Mouse (Mus musculus): ENCODE data around the gene Zfp354c. TPM values are rescaled to one million over a fixed set of nuclear protein-coding genes. Genes with fewer than 3 reads are reported as not detected.
A peak's percentile ranks its signal among the peaks of the same experiment; 100 is the strongest.

Zfp354c gene
- polyA plus RNA-seq (2016; fragmentation: Nextera tagmentation; extraction: Ambion mirVana) = 58.1 and 59.2 TPM in 2 replicates

GRCm38 (mm10) chr11:50827010-50827953 lies at the start of gene Zfp354c:
Gene Zfp354c, minus strand, starts transcription at chr11:50827724.
- Histone ChIP-seq H3K27me3 (no peaks in the 10 kb centered on the region), H3K4me2 (replicated peaks) (peak within 1 kb of the TSS; percentile 80), H3K36me3 (peaks cover 31% of the 10 kb centered on the region), H3K27ac (replicated peaks) (peak within 1 kb of the TSS; percentile 46; the same call in 1 of the 2 replicates), H3K4me1 (peaks cover 10% of the 10 kb centered on the region), H3K4me3 (peak within 1 kb of the TSS; percentile 85), H3K9me3 (no peaks in the 10 kb centered on the region), H3K9ac (replicated peaks) (peak within 1 kb of the TSS; percentile 88)
- under 1% methylated on average over 40 of the region's 45 CpGs for WGBS
- ATAC-seq (ENCODE audit: low FRiP score, low read depth) = peak; percentile 97

GRCm38 (mm10) chr11:50850989-50851601 lies 23.6 kb upstream of the Zfp354c start:
- H3K27me3 ChIP-seq = peaks cover 63% of the 10 kb centered on the region
- peak overlapping the region; percentile 92 for H3K4me2 ChIP-seq (replicated peaks)
- peak overlapping the region; percentile 43 for H3K9ac ChIP-seq (replicated peaks)
- H3K36me3 ChIP-seq = no peaks in the 10 kb centered on the region
- under 1% methylated on average over 72 of the region's 72 CpGs for WGBS
- H3K4me3 ChIP-seq = peak overlapping the region; percentile 48
- no peaks in the 10 kb centered on the region for H3K9me3 ChIP-seq
- no peak overlapping the region for H3K27ac ChIP-seq (replicated peaks)
- H3K4me1 ChIP-seq = peaks cover 14% of the 10 kb centered on the region
- ATAC-seq (ENCODE audit: low FRiP score, low read depth) = peak; percentile 41; the same call in 1 of the 2 replicates

GRCm38 (mm10) chr11:50850177-50850735 lies 22.7 kb upstream of the Zfp354c start, which contains the start of gene Grm6:
Gene Grm6, plus strand, starts transcription at chr11:50850685.
- peak within 1 kb of the TSS; percentile 92 for H3K4me2 ChIP-seq (replicated peaks)
- H3K36me3 ChIP-seq = no peaks in the 10 kb centered on the region
- peaks cover 14% of the 10 kb centered on the region for H3K4me1 ChIP-seq
- H3K9ac ChIP-seq (replicated peaks) = peak within 1 kb of the TSS; percentile 43
- no peaks in the 10 kb centered on the region for H3K9me3 ChIP-seq
- peak within 1 kb of the TSS; percentile 48 for H3K4me3 ChIP-seq
- peaks cover 65% of the 10 kb centered on the region for H3K27me3 ChIP-seq
- H3K27ac ChIP-seq (replicated peaks) = no peak within 1 kb of the TSS
- 3% methylated on average over 11 of the region's 11 CpGs for WGBS
- ATAC-seq (ENCODE audit: low FRiP score, low read depth) = no peak

- Histone ChIP-seq H3K36me3 (no peaks in the 10 kb centered on the region), H3K27me3 (peaks cover 70% of the 10 kb centered on the region), H3K9me3 (no peaks in the 10 kb centered on the region), H3K9ac (replicated peaks) (no peak overlapping the region), H3K4me1 (peaks cover 14% of the 10 kb centered on the region), H3K4me3 (no peak overlapping the region), H3K27ac (replicated peaks) (no peak overlapping the region), H3K4me2 (replicated peaks) (no peak overlapping the region)
- WGBS = 15% methylated on average over 10 of the region's 10 CpGs
- no peak for ATAC-seq (ENCODE audit: low FRiP score, low read depth)
Observed at GRCm38 (mm10) chr11:50849310-50849709, 21.8 kb upstream of the Zfp354c start.

- no peak overlapping the region for H3K27ac ChIP-seq (replicated peaks)
- H3K27me3 ChIP-seq = peaks cover 70% of the 10 kb centered on the region
- no peak overlapping the region for H3K4me2 ChIP-seq (replicated peaks)
- no peaks in the 10 kb centered on the region for H3K9me3 ChIP-seq
- H3K4me3 ChIP-seq = no peak overlapping the region
- no peak overlapping the region for H3K9ac ChIP-seq (replicated peaks)
- 27% methylated on average over 3 of the region's 3 CpGs for WGBS
- peaks cover 14% of the 10 kb centered on the region for H3K4me1 ChIP-seq
- ATAC-seq (ENCODE audit: low FRiP score, low read depth) = no peak
- H3K36me3 ChIP-seq = no peaks in the 10 kb centered on the region
Observed at GRCm38 (mm10) chr11:50848520-50849137, 21.1 kb upstream of the Zfp354c start.

- Histone ChIP-seq H3K4me1 (peaks cover 14% of the 10 kb centered on the region), H3K4me2 (replicated peaks) (no peak overlapping the region), H3K9ac (replicated peaks) (no peak overlapping the region), H3K4me3 (no peak overlapping the region), H3K27ac (replicated peaks) (no peak overlapping the region), H3K36me3 (no peaks in the 10 kb centered on the region), H3K9me3 (no peaks in the 10 kb centered on the region), H3K27me3 (peaks cover 57% of the 10 kb centered on the region)
- 79% methylated on average over 5 of the region's 5 CpGs for WGBS
- no peak for ATAC-seq (ENCODE audit: low FRiP score, low read depth)
Observed at GRCm38 (mm10) chr11:50847047-50847446, 19.5 kb upstream of the Zfp354c start.

- no peak overlapping the region for H3K4me2 ChIP-seq (replicated peaks)
- peaks cover 46% of the 10 kb centered on the region for H3K27me3 ChIP-seq
- no peaks in the 10 kb centered on the region for H3K9me3 ChIP-seq
- H3K27ac ChIP-seq (replicated peaks) = no peak overlapping the region
- WGBS = 90% methylated on average over 3 of the region's 3 CpGs
- no peaks in the 10 kb centered on the region for H3K36me3 ChIP-seq
- H3K4me1 ChIP-seq = peaks cover 16% of the 10 kb centered on the region
- no peak overlapping the region for H3K4me3 ChIP-seq
- no peak for ATAC-seq (ENCODE audit: low FRiP score, low read depth)
- H3K9ac ChIP-seq (replicated peaks) = no peak overlapping the region
Observed at GRCm38 (mm10) chr11:50845951-50846350, 18.4 kb upstream of the Zfp354c start.

- Histone ChIP-seq H3K27me3 (peaks cover 7% of the 10 kb centered on the region; the same call in 1 of the 2 replicates), H3K9me3 (no peaks in the 10 kb centered on the region), H3K4me3 (peak within 1 kb of the TSS; percentile 41), H3K4me1 (peaks cover 7% of the 10 kb centered on the region; the same call in 1 of the 2 replicates), H3K27ac (replicated peaks) (peak within 1 kb of the TSS; percentile 50; the same call in 1 of the 2 replicates), H3K36me3 (no peaks in the 10 kb centered on the region), H3K9ac (replicated peaks) (peak within 1 kb of the TSS; percentile 63), H3K4me2 (replicated peaks) (peak within 1 kb of the TSS; percentile 61)
- 22% methylated on average over 22 of the region's 22 CpGs for WGBS
- ATAC-seq (ENCODE audit: low FRiP score, low read depth) = peak; percentile 96
Observed at GRCm38 (mm10) chr11:50841023-50841735, 13.7 kb upstream of the Zfp354c start, which contains the start of gene Zfp879. Gene Zfp879, minus strand, starts transcription at chr11:50841552.

- no peak overlapping the region for H3K27ac ChIP-seq (replicated peaks)
- 91% methylated on average over 4 of the region's 4 CpGs for WGBS
Observed at GRCm38 (mm10) chr11:50835727-50836126, 8.2 kb upstream of the Zfp354c start.

GRCm38 (mm10) chr11:50826214-50826613 lies 1.3 kb downstream of the Zfp354c start:
- H3K4me3 ChIP-seq = peak overlapping the region; percentile 85
- no peak for ATAC-seq (ENCODE audit: low FRiP score, low read depth)
- 70% methylated on average over 2 of the region's 2 CpGs for WGBS

More at GRCm38 (mm10) chr11:50835727-50836126, 8.2 kb upstream of the Zfp354c start:
- Histone ChIP-seq H3K4me2 (replicated peaks) (no peak overlapping the region), H3K9me3 (peaks cover 7% of the 10 kb centered on the region; the same call in 1 of the 2 replicates), H3K4me1 (no peaks in the 10 kb centered on the region), H3K36me3 (peaks cover 20% of the 10 kb centered on the region), H3K4me3 (no peak overlapping the region), H3K27me3 (no peaks in the 10 kb centered on the region), H3K9ac (replicated peaks) (no peak overlapping the region)
- no peak for ATAC-seq (ENCODE audit: low FRiP score, low read depth)

GRCm38 (mm10) chr11:50814233-50814632 lies 13.3 kb downstream of the Zfp354c start:
- Histone ChIP-seq H3K27ac (replicated peaks) (no peak overlapping the region), H3K4me3 (no peak overlapping the region), H3K4me1 (no peaks in the 10 kb centered on the region), H3K27me3 (no peaks in the 10 kb centered on the region), H3K9me3 (peaks cover 61% of the 10 kb centered on the region), H3K36me3 (peaks cover 95% of the 10 kb centered on the region), H3K9ac (replicated peaks) (no peak overlapping the region), H3K4me2 (replicated peaks) (no peak overlapping the region)
- ATAC-seq (ENCODE audit: low FRiP score, low read depth) = no peak
- 95% methylated on average over 4 of the region's 4 CpGs for WGBS

More at GRCm38 (mm10) chr11:50826214-50826613, 1.3 kb downstream of the Zfp354c start:
- Histone ChIP-seq H3K4me2 (replicated peaks) (peak overlapping the region; percentile 80), H3K27ac (replicated peaks) (no peak overlapping the region), H3K4me1 (peaks cover 10% of the 10 kb centered on the region), H3K9me3 (no peaks in the 10 kb centered on the region), H3K27me3 (no peaks in the 10 kb centered on the region), H3K36me3 (peaks cover 40% of the 10 kb centered on the region), H3K9ac (replicated peaks) (peak overlapping the region; percentile 88; the same call in 1 of the 2 replicates)
